Mouse (Mus musculus) MEL (cell line): ENCODE data around the gene Sbk2. TPM values are rescaled to one million over a fixed set of nuclear protein-coding genes. Genes with fewer than 3 reads are reported as not detected.

Experiments used
- DNase-seq: peaks from one replicate; pipeline ENCODE4 v3.0.0; 2011; ENCODE audit warnings: low read depth, low spot score
- H3K27ac ChIP-seq: 2 replicates; pipeline ENCODE4 v1.5.1; 2012; ENCODE audit warnings: low read depth, mild to moderate bottlenecking, control low read depth, low read length, moderate library complexity; ENCODE audit not compliant: control insufficient read depth
- H3K27me3 ChIP-seq, 2 experiments: fragments of 150-350 bp in 1 of 2; sonication (generic) in 1 of 2; 2 replicates each; pipeline ENCODE4 v1.6.1; 2012; ENCODE audit warnings: low read length in 2 of 2, mild to moderate bottlenecking in 2 of 2, improper control_type of control experiment in 1 of 2, moderate library complexity in 1 of 2; ENCODE audit not compliant: insufficient read depth in 2 of 2, control insufficient read depth in 1 of 2
- H3K36me3 ChIP-seq, 2 experiments: 2 replicates each; pipeline ENCODE4 v1.6.1; 2012 to 2014; ENCODE audit warnings: low read length in 2 of 2, improper control_type of control experiment in 1 of 2, inconsistent platforms in 1 of 2, mild to moderate bottlenecking in 1 of 2; ENCODE audit not compliant: insufficient read depth in 2 of 2, control insufficient read depth in 1 of 2
- H3K4me1 ChIP-seq, 2 experiments: fragments of 150-350 bp in 1 of 2; sonication (generic) in 1 of 2; 2 replicates each; pipeline ENCODE4 v1.6.1; 2012; ENCODE audit warnings: low read length in 2 of 2, improper control_type of control experiment in 1 of 2, mild to moderate bottlenecking in 1 of 2; ENCODE audit not compliant: insufficient read depth in 2 of 2, control insufficient read depth in 1 of 2
- H3K4me3 ChIP-seq, 2 experiments: fragments of 150-350 bp in 1 of 2; sonication (generic) in 1 of 2; 2 replicates each; pipeline ENCODE4 v1.5.1; 2012; ENCODE audit warnings: low read depth in 2 of 2, low read length in 2 of 2, mild to moderate bottlenecking in 2 of 2, moderate library complexity in 2 of 2, control low read depth in 1 of 2, improper control_type of control experiment in 1 of 2; ENCODE audit not compliant: control insufficient read depth in 1 of 2, insufficient read depth in 1 of 2
- H3K79me2 ChIP-seq: 2 replicates; pipeline ENCODE4 v1.6.1; 2012; ENCODE audit warnings: mild to moderate bottlenecking, low read length, moderate library complexity; ENCODE audit not compliant: control insufficient read depth, poor library complexity, insufficient read depth
- H3K9ac ChIP-seq: 2 replicates; pipeline ENCODE4 v1.6.1; 2012; ENCODE audit warnings: low read depth, mild to moderate bottlenecking, control low read depth, low read length, moderate library complexity; ENCODE audit not compliant: control insufficient read depth, poor library complexity, severe bottlenecking
- H3K9me3 ChIP-seq: fragments of 150-350 bp; sonication (generic); replicated peaks from 2 replicates; pipeline ENCODE4 v1.6.1; 2012; ENCODE audit warnings: mild to moderate bottlenecking, low read length, improper control_type of control experiment, moderate library complexity; ENCODE audit not compliant: insufficient read depth
- BHLHE40 ChIP-seq: IDR thresholded peaks from 2 replicates; pipeline ENCODE4 v1.6.1; 2012; ENCODE audit warnings: low read depth, mild to moderate bottlenecking, inconsistent platforms, low read length, improper control_type of control experiment, borderline replicate concordance
- CHD1 ChIP-seq: IDR thresholded peaks from 2 replicates; pipeline ENCODE4 v1.6.1; 2012; ENCODE audit warnings: low read depth, mild to moderate bottlenecking, inconsistent platforms, low read length, improper control_type of control experiment
- CHD2 ChIP-seq: IDR thresholded peaks from 2 replicates; pipeline ENCODE4 v1.6.1; 2011; ENCODE audit warnings: low read length, improper control_type of control experiment
- CTCF ChIP-seq, 3 experiments: IDR thresholded peaks in 2 of 3; conservative IDR thresholded peaks in 1 of 3; 2 replicates each; pipeline ENCODE4 v1.5.1; 2011 to 2012; ENCODE audit warnings: low read length in 3 of 3, low read depth in 2 of 3, mild to moderate bottlenecking in 2 of 3, improper control_type of control experiment in 1 of 3, inconsistent platforms in 1 of 3, mixed read lengths in 1 of 3, moderate library complexity in 1 of 3; ENCODE audit not compliant: control insufficient read depth in 1 of 3, insufficient read depth in 1 of 3, poor library complexity in 1 of 3, severe bottlenecking in 1 of 3
- ELF1 ChIP-seq: IDR thresholded peaks from 2 replicates; pipeline ENCODE4 v1.6.1; 2014; ENCODE audit warnings: low read depth, mild to moderate bottlenecking, inconsistent platforms, low read length, improper control_type of control experiment, moderate library complexity
- EP300 ChIP-seq, 2 experiments: IDR thresholded peaks; 2 replicates each; pipeline ENCODE4 v1.6.1; 2011; ENCODE audit warnings: improper control_type of control experiment in 2 of 2, low read length in 2 of 2, low read depth in 1 of 2, mild to moderate bottlenecking in 1 of 2
- ETS1 ChIP-seq: IDR thresholded peaks from 2 replicates; pipeline ENCODE4 v1.6.1; 2012; ENCODE audit warnings: low read depth, mild to moderate bottlenecking, inconsistent platforms, low read length, improper control_type of control experiment, moderate library complexity
- GABPA ChIP-seq: IDR thresholded peaks from 2 replicates; pipeline ENCODE4 v1.6.1; 2012; ENCODE audit warnings: low read depth, mild to moderate bottlenecking, inconsistent platforms, low read length, improper control_type of control experiment, moderate library complexity
- GATA1 ChIP-seq: IDR thresholded peaks from 2 replicates; pipeline ENCODE4 v1.6.1; 2011; ENCODE audit warnings: low read depth, low read length, improper control_type of control experiment
- HCFC1 ChIP-seq: IDR thresholded peaks from 2 replicates; pipeline ENCODE4 v1.6.1; 2012; ENCODE audit warnings: low read depth, mild to moderate bottlenecking, inconsistent platforms, low read length, improper control_type of control experiment, moderate library complexity
- JUND ChIP-seq: IDR thresholded peaks from 2 replicates; pipeline ENCODE4 v1.6.1; 2011; ENCODE audit warnings: low read depth, mild to moderate bottlenecking, improper control_type of control experiment, low read length
- KAT2A ChIP-seq: conservative IDR thresholded peaks from 2 replicates; pipeline ENCODE4 v1.6.1; 2012; ENCODE audit warnings: low read depth, low read length, improper control_type of control experiment, inconsistent platforms
- MAFK ChIP-seq: IDR thresholded peaks from 2 replicates; pipeline ENCODE4 v1.6.1; 2011; ENCODE audit warnings: low read depth, mild to moderate bottlenecking, low read length, improper control_type of control experiment, borderline replicate concordance
- MAX ChIP-seq: IDR thresholded peaks from 2 replicates; pipeline ENCODE4 v1.6.1; 2011; ENCODE audit warnings: low read length, improper control_type of control experiment
- MAZ ChIP-seq: IDR thresholded peaks from 2 replicates; pipeline ENCODE4 v1.6.1; 2012; ENCODE audit warnings: low read depth, mild to moderate bottlenecking, inconsistent platforms, low read length, improper control_type of control experiment
- MEF2A ChIP-seq: IDR thresholded peaks from 2 replicates; pipeline ENCODE4 v1.6.1; 2014; ENCODE audit warnings: low read depth, mild to moderate bottlenecking, inconsistent platforms, low read length, improper control_type of control experiment; ENCODE audit not compliant: poor library complexity, insufficient replicate concordance, severe bottlenecking; ENCODE audit errors: extremely low read depth
- MXI1 ChIP-seq: IDR thresholded peaks from 2 replicates; pipeline ENCODE4 v1.6.1; 2011; ENCODE audit warnings: mild to moderate bottlenecking, low read depth, low read length, improper control_type of control experiment
- MYB ChIP-seq: IDR thresholded peaks from 2 replicates; pipeline ENCODE4 v1.6.1; 2011; ENCODE audit warnings: mild to moderate bottlenecking, low read depth, low read length, improper control_type of control experiment
- MYC ChIP-seq: IDR thresholded peaks from 2 replicates; pipeline ENCODE4 v1.6.1; 2011; ENCODE audit warnings: low read depth, mild to moderate bottlenecking, low read length, improper control_type of control experiment, moderate library complexity
- NELFE ChIP-seq: IDR thresholded peaks from 2 replicates; pipeline ENCODE4 v1.6.1; 2011; ENCODE audit warnings: low read depth, low read length, improper control_type of control experiment
- NRF1 ChIP-seq: IDR thresholded peaks from 2 replicates; pipeline ENCODE4 v1.6.1; 2014; ENCODE audit warnings: low read depth, mild to moderate bottlenecking, inconsistent platforms, low read length, improper control_type of control experiment, moderate library complexity; ENCODE audit not compliant: poor library complexity, insufficient read depth, severe bottlenecking
- POLR2A ChIP-seq, 2 experiments: IDR thresholded peaks; 2 replicates each; pipeline ENCODE4 v1.6.1; 2011 to 2012; ENCODE audit warnings: low read length in 2 of 2, mild to moderate bottlenecking in 2 of 2, control low read depth in 1 of 2, improper control_type of control experiment in 1 of 2, low read depth in 1 of 2, moderate library complexity in 1 of 2; ENCODE audit not compliant: control insufficient read depth in 1 of 2, insufficient read depth in 1 of 2, poor library complexity in 1 of 2
- POLR2AphosphoS2 ChIP-seq: IDR thresholded peaks from 2 replicates; pipeline ENCODE4 v1.6.1; 2011; ENCODE audit warnings: low read length, improper control_type of control experiment
- POLR2AphosphoS5 ChIP-seq: IDR thresholded peaks from 2 replicates; pipeline ENCODE4 v1.6.1; 2012; ENCODE audit warnings: low read depth, borderline replicate concordance, mild to moderate bottlenecking, inconsistent platforms, low read length, moderate library complexity, mixed read lengths
- RCOR1 ChIP-seq: IDR thresholded peaks from 2 replicates; pipeline ENCODE4 v1.6.1; 2012; ENCODE audit warnings: low read depth, mild to moderate bottlenecking, inconsistent platforms, low read length, improper control_type of control experiment
- SIN3A ChIP-seq: IDR thresholded peaks from 2 replicates; pipeline ENCODE4 v1.6.1; 2012; ENCODE audit warnings: low read length, improper control_type of control experiment, inconsistent platforms
- TAL1 ChIP-seq: IDR thresholded peaks from 2 replicates; pipeline ENCODE4 v1.6.1; 2012; ENCODE audit warnings: mild to moderate bottlenecking, inconsistent platforms, low read length, moderate library complexity, mixed read lengths
- TBP ChIP-seq: IDR thresholded peaks from 2 replicates; pipeline ENCODE4 v1.8.0; 2011; ENCODE audit warnings: low read depth, low read length, improper control_type of control experiment
- UBTF ChIP-seq: IDR thresholded peaks from 2 replicates; pipeline ENCODE4 v1.6.1; 2012; ENCODE audit warnings: low read depth, mild to moderate bottlenecking, inconsistent platforms, low read length, improper control_type of control experiment, moderate library complexity, borderline replicate concordance; ENCODE audit not compliant: insufficient read depth
- ZC3H11A ChIP-seq: IDR thresholded peaks from 2 replicates; pipeline ENCODE4 v1.6.1; 2012; ENCODE audit warnings: low read depth, mild to moderate bottlenecking, inconsistent platforms, low read length, improper control_type of control experiment
- ZKSCAN1 ChIP-seq: IDR thresholded peaks from 2 replicates; pipeline ENCODE4 v1.6.1; 2012; ENCODE audit warnings: low read depth, mild to moderate bottlenecking, inconsistent platforms, low read length, improper control_type of control experiment, moderate library complexity
- ZMIZ1 ChIP-seq: IDR thresholded peaks from 2 replicates; pipeline ENCODE4 v1.6.1; 2012; ENCODE audit warnings: low read depth, mild to moderate bottlenecking, inconsistent platforms, low read length, improper control_type of control experiment, moderate library complexity
- ZNF384 ChIP-seq: IDR thresholded peaks from 2 replicates; pipeline ENCODE4 v1.6.1; 2012; ENCODE audit warnings: low read depth, mild to moderate bottlenecking, inconsistent platforms, low read length, improper control_type of control experiment
- polyA plus RNA-seq, 2 experiments: library from polyadenylated mRNA; stranded (reverse) in 1 of 2; unstranded in 1 of 2; fragments of >175 nt in 1 of 2; fragments of >200 nt in 1 of 2; gene quantifications; 2 replicates each; pipeline versions ENCODE4 v1.2.1 to v1.2.4; 2012; ENCODE audit warnings: low replicate concordance in 2 of 2, low read depth in 1 of 2; ENCODE audit not compliant: insufficient read length in 2 of 2, insufficient read depth in 1 of 2, missing spikeins in 1 of 2
- total RNA-seq: library from RNA; depleted of rRNA; stranded (reverse); fragments of 300-350 nt; gene quantifications from 2 replicates; pipeline ENCODE4 v1.2.3, GENCODE M21; 2012

Gene Sbk2
- total and polyA plus RNA-seq, 3 experiments = not detected

DNA sequence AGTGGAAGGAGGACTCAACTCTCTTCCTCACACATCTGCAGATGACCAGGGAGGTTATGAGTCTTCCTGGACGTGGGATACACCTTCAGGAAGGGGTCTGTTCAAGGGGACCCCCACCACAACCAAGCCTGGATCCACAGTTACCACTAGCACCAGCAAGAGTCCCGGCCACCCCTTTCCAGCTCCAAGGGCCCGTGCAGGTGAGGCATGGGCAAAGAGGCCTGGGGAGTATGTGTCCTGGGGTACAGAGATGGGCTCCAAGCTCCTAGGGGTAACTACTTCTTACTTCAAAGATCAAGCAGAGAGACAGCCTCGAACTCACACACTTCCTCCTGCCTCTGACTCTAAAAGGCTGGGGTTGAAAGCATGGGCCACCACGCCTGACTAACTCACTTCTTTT, 21.5 kb downstream of the Sbk2 start:
- DNase-seq = no peak
- TF ChIP-seq BHLHE40 = no peak
- TF ChIP-seq MAZ = no peak
- no peak for TF ChIP-seq GABPA
- Histone ChIP-seq H3K4me3 (no peak overlapping the region), H3K9ac (no peak overlapping the region), H3K79me2 (no peaks in the 10 kb centered on the region), H3K4me1 (no peaks in the 10 kb centered on the region), H3K9me3 (no peaks in the 10 kb centered on the region), H3K27me3 (no peaks in the 10 kb centered on the region), H3K36me3 (no peaks in the 10 kb centered on the region), H3K27ac (no peak overlapping the region)

DNA sequence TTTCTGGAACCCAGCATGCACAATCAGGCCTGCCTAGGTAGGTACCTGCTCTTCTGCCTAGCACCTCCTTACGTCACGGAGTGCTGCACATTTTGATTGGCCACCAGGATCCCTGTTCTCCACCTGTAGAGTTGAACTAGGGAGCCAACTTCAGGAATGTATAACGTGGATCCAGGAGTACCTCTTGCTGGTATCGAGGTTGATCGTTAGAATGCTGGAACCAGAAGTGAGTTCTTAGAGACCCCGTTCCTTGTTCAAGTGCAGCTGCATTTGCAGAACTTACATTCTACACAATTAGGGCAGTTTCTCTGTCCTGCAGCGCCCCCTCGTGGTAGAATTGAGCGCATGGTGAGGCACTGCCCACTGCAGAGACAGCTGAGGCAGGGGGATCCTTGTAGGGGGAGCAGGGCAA, 24.1 kb downstream of the Sbk2 start:
- Histone ChIP-seq H3K9me3 (no peaks in the 10 kb centered on the region), H3K4me3 (no peak overlapping the region), H3K27me3 (no peaks in the 10 kb centered on the region), H3K27ac (no peak overlapping the region), H3K9ac (no peak overlapping the region), H3K79me2 (no peaks in the 10 kb centered on the region), H3K4me1 (no peaks in the 10 kb centered on the region), H3K36me3 (no peaks in the 10 kb centered on the region)
- peak; percentile 84 for DNase-seq
- no peak for TF ChIP-seq MYB
- no peak for TF ChIP-seq ZNF384
- TF ChIP-seq EP300 (IDR thresholded peaks at IDR 0.05; ENCODE audit: low read depth in 1 of 2, low read length in 2 of 2) = no peak
- no peak for TF ChIP-seq JUND
- TF ChIP-seq MXI1 = no peak
- no peak for TF ChIP-seq MYC
- no peak for TF ChIP-seq UBTF
- TF ChIP-seq TAL1 = no peak
- TF ChIP-seq HCFC1 = no peak
- TF ChIP-seq MEF2A = no peak
- peak; percentile 69 for TF ChIP-seq CHD2
- TF ChIP-seq CTCF (IDR thresholded peaks at IDR 0.05 in 2 of 3, conservative IDR thresholded peaks at IDR 0.05 in 1 of 3; ENCODE audit: control insufficient read depth in 1 of 3, insufficient read depth in 1 of 3, low read depth in 2 of 3, low read length in 3 of 3, poor library complexity in 1 of 3, severe bottlenecking in 1 of 3) = peak; percentile 73 to 93 (median 93)
- no peak for TF ChIP-seq ELF1
- no peak for TF ChIP-seq POLR2A (IDR thresholded peaks at IDR 0.05; ENCODE audit: control insufficient read depth in 1 of 2, insufficient read depth in 1 of 2, low read depth in 1 of 2, low read length in 2 of 2, poor library complexity in 1 of 2)
- no peak for TF ChIP-seq SIN3A
- TF ChIP-seq CHD1 = no peak
- TF ChIP-seq GATA1 = no peak
- TF ChIP-seq BHLHE40 = no peak
- TF ChIP-seq KAT2A = no peak
- no peak for TF ChIP-seq ETS1
- no peak for TF ChIP-seq MAFK
- TF ChIP-seq ZC3H11A = peak; percentile 65
- TF ChIP-seq MAX = no peak
- TF ChIP-seq NELFE = no peak
- TF ChIP-seq POLR2AphosphoS2 = no peak
- TF ChIP-seq RCOR1 = no peak
- TF ChIP-seq ZMIZ1 = no peak
- no peak for TF ChIP-seq TBP
- no peak for TF ChIP-seq NRF1
- no peak for TF ChIP-seq GABPA
- TF ChIP-seq POLR2AphosphoS5 = no peak
- TF ChIP-seq ZKSCAN1 = no peak
- no peak for TF ChIP-seq MAZ
